Mouse (Mus musculus) embryonic stem cell, embryonic (primary cell): ENCODE data around the gene C2cd5.

Experiments used
- CTCF ChIA-PET, 4 experiments: fragments of 300-600 bp in 2 of 4; fragments of 350-600 bp in 2 of 4; sonication (Branson Sonifier 250); formaldehyde crosslinking; loops; one replicate each; lab custom pipeline; 2022; ENCODE audit warnings: inconsistent platforms in 2 of 4; lab: Charles Lee
- POLR2A ChIA-PET, 4 experiments: fragments of 300-600 bp in 2 of 4; fragments of 350-600 bp in 2 of 4; sonication (Branson Sonifier 250); formaldehyde crosslinking; loops; one replicate each; lab custom pipeline; 2022; ENCODE audit warnings: antibody characterized with exemption in 4 of 4, inconsistent platforms in 1 of 4; lab: Charles Lee

The C2cd5 gene

GRCm38 (mm10) chr6:143131895-143132652, 32.1 kb upstream of the C2cd5 start:
- POLR2A ChIA-PET: interaction anchor here in 1 of 4 experiments (0.7 to 7.9 kb wide), 7 partner anchors 8 to 41 kb away, joined by 3 to 56 read pairs (median 32); no protein-coding TSS in a partner anchor
- CTCF ChIA-PET: interaction anchor here in 1 of 4 experiments (1.2 kb wide), 2 partner anchors 8 to 17 kb away, joined by 3 to 4 read pairs; no protein-coding TSS in a partner anchor

DNA sequence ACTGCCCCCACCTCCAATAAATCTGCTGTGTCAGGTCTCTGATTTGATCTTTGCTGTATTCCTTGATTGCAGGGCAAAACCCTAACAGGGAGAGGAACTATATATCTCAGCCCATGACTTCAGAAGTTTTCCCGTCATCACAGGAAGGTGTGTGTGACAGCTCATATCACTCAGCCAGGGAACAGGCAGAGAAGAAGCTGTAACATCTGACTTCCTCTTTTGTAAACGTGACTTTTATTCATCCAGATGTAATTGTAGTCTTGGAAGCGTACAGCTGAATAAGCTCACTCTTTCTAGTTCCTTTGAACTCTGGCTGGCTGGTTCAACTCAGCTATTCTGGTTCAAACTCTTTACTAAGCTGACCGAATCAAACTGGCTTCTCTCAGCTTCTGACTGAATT, 30.5 kb upstream of the C2cd5 start:
- POLR2A ChIA-PET: interaction anchor here (0.7 to 7.9 kb wide), 24 partner anchors 7 to 50 kb away, joined by 3 to 56 read pairs (median 7); partner anchors contain the start of gene Etnk1 (in 2 of the 4)
- CTCF ChIA-PET: interaction anchor here (0.8 to 2.2 kb wide), 4 partner anchors 14 to 45 kb away, joined by 3 to 8 read pairs (median 6); no protein-coding TSS in a partner anchor

- POLR2A ChIA-PET: interaction anchor here (0.8 to 7.9 kb wide), 41 partner anchors 8 to 78 kb away, joined by 3 to 56 read pairs (median 4); partner anchors contain the start of genes Etnk1 (in 2 of the 4) and C2cd5 (in 1 of the 4)
Measured at GRCm38 (mm10) chr6:143129952-143130351, 30.0 kb upstream of the C2cd5 start.

GRCm38 (mm10) chr6:143129466-143129865, 29.5 kb upstream of the C2cd5 start:
- POLR2A ChIA-PET: interaction anchor here (0.8 to 7.9 kb wide), 44 partner anchors 8 to 78 kb away, joined by 3 to 56 read pairs (median 4); partner anchors contain the start of genes Etnk1 (in 2 of the 4) and C2cd5 (in 1 of the 4)
- CTCF ChIA-PET: interaction anchor here (0.5 to 2.2 kb wide), 6 partner anchors 13 to 46 kb away, joined by 3 to 8 read pairs (median 6); no protein-coding TSS in a partner anchor

More at GRCm38 (mm10) chr6:143129952-143130351, 30.0 kb upstream of the C2cd5 start:
- CTCF ChIA-PET: interaction anchor here (0.5 to 2.2 kb wide), 6 partner anchors 13 to 45 kb away, joined by 3 to 8 read pairs (median 6); no protein-coding TSS in a partner anchor

GRCm38 (mm10) chr6:143125721-143126120, 25.8 kb upstream of the C2cd5 start:
- CTCF ChIA-PET: no interaction called here
- POLR2A ChIA-PET: interaction anchor here in 1 of 4 experiments (1.4 to 7.9 kb wide), 3 partner anchors 9 to 10 kb away, joined by 3 to 56 read pairs (median 6); no protein-coding TSS in a partner anchor

DNA sequence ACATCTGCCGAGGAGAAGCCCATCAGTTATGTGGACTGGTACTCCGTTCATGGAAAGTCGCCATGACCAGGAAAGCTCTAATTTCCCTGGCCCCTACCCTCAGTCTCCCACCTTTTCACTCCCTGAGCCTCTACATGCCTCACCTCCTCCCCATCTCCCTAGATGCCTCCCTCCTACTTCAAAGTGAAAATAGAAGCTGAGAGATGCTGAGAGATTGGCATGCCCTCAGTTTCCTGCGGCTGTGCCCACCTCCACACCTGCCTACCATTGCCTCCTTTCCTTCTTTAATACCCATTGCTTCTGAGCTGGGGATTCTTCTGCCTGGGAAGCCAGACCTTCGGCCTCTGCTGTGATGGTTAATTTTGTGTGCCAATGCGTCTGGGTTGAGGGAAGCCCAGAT, 19.4 kb upstream of the C2cd5 start:
- POLR2A ChIA-PET: interaction anchor here in 3 of 4 experiments (0.7 to 9.9 kb wide), 16 partner anchors 9 to 87 kb away, joined by 3 to 123 read pairs (median 5); partner anchors contain the start of gene Etnk1 (in 1 of the 3)

GRCm38 (mm10) chr6:143116779-143117178, 16.8 kb upstream of the C2cd5 start:
- POLR2A ChIA-PET: interaction anchor here (0.6 to 9.9 kb wide), 29 partner anchors 9 to 261 kb away, joined by 3 to 123 read pairs (median 4); partner anchors contain the start of gene Etnk1 (in 2 of the 4)
- CTCF ChIA-PET: interaction anchor here (0.9 to 1.7 kb wide), 5 partner anchors 13 to 97 kb away, joined by 3 to 11 read pairs (median 6); no protein-coding TSS in a partner anchor

More for the DNA sequence above, 19.4 kb upstream of the C2cd5 start:
- CTCF ChIA-PET: interaction anchor here in 1 of 4 experiments (1.7 kb wide), 1 partner anchor 56 kb away, joined by 4 read pairs; no protein-coding TSS in a partner anchor

- CTCF ChIA-PET: interaction anchor here in 3 of 4 experiments (0.5 to 1.8 kb wide), 7 partner anchors 9 to 60 kb away, joined by 3 to 13 read pairs (median 4); no protein-coding TSS in a partner anchor
- POLR2A ChIA-PET: interaction anchor here (0.6 to 9.9 kb wide), 25 partner anchors 9 to 569 kb away, joined by 3 to 123 read pairs (median 4); partner anchors contain the start of genes C2cd5 (in 1 of the 4) and Etnk1 (in 1 of the 4)
Measured at GRCm38 (mm10) chr6:143115505-143115904, 15.6 kb upstream of the C2cd5 start.

DNA sequence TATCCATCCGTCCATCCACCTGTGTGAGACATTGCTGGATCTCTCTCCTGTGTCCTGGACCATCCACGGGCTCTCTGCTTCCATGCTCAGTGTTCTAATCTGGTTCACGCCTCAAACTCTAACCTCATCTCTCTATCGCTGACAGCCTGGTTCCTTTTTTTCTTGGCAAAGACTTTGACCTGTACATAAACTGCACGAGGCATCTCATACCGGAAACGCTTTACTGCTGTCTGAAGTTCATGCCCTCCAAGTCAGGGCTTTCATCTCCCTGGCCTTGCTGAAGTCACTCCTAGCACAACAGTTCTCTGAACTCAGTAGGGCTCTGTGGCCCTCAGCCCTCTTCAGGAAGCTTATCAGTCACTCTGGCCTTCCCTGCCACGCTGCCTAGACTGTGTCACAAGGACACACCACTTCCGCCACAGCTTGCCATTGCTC, 15.1 kb upstream of the C2cd5 start:
- CTCF ChIA-PET: interaction anchor here (0.5 to 1.8 kb wide), 6 partner anchors 17 to 405 kb away, joined by 3 to 13 read pairs (median 4); no protein-coding TSS in a partner anchor
- POLR2A ChIA-PET: interaction anchor here (0.6 to 9.9 kb wide), 31 partner anchors 10 to 569 kb away, joined by 3 to 123 read pairs (median 4); partner anchors contain the start of genes C2cd5 (in 1 of the 4) and Etnk1 (in 1 of the 4)

DNA sequence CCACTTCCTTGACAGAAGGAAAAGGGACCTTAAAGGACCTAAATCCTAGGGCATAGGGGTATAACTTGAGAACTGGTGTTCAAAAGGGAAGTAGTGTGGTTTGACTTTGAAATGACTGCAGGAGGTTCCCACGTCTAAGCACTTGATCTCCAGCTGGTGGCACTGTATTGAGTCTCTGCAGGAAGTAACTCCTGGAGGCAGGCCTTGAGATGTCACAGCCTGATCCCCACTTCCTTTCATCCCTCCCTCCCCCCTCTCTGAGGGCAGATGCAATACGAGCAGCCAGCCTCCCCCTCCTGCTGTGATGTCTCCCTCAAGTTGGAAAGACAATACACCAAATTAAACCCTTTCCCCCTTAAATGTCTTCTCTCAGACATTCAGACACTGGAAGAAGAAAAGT, 14.6 kb upstream of the C2cd5 start:
- CTCF ChIA-PET: interaction anchor here (0.5 to 1.8 kb wide), 9 partner anchors 15 to 404 kb away, joined by 3 to 13 read pairs (median 4); no protein-coding TSS in a partner anchor
- POLR2A ChIA-PET: interaction anchor here (0.6 to 9.9 kb wide), 30 partner anchors 10 to 568 kb away, joined by 3 to 123 read pairs (median 4); partner anchors contain the start of gene Etnk1 (in 1 of the 4)

- ChIA-PET CTCF (interaction anchor here in 3 of 4 experiments (0.5 to 1.5 kb wide), 10 partner anchors 11 to 1955 kb away, joined by 3 to 23 read pairs (median 4); no protein-coding TSS in a partner anchor), POLR2A (interaction anchor here (0.5 to 3.8 kb wide), 27 partner anchors 8 to 597 kb away, joined by 3 to 28 read pairs (median 4); partner anchors contain the start of genes C2cd5 (in 1 of the 4) and Etnk1 (in 1 of the 4))
Measured at GRCm38 (mm10) chr6:143110371-143110770, 10.4 kb upstream of the C2cd5 start.

- CTCF ChIA-PET: interaction anchor here in 3 of 4 experiments (0.5 to 1.5 kb wide), 10 partner anchors 11 to 1955 kb away, joined by 3 to 23 read pairs (median 4); no protein-coding TSS in a partner anchor
- POLR2A ChIA-PET: interaction anchor here (0.5 to 3.8 kb wide), 43 partner anchors 8 to 597 kb away, joined by 3 to 31 read pairs (median 4); partner anchors contain the start of genes C2cd5 (in 2 of the 4) and Etnk1 (in 1 of the 4)
Measured at GRCm38 (mm10) chr6:143109622-143110218, 9.8 kb upstream of the C2cd5 start.

DNA sequence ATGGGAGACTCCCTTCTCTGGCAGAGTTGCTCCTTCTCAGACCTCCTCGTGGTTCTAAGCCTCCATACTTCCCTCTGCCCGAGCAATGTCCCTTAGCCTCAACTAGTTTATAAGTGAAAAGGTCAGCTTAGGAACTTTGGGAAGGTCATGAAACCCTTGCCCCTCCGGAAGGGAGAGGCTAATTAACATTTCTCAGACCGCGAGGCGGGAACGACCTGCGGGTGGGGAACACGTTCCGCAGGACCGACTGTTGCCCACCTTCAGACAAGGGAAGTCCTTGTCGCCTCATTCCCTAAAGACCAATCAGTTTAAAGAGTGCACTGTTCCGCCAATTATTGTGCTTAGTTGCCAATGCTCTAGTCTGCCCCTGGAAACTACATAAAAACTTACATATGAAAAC, 8.1 kb upstream of the C2cd5 start:
- CTCF ChIA-PET: interaction anchor here in 3 of 4 experiments (1.0 to 1.3 kb wide), 3 partner anchors 67 to 68 kb away, joined by 3 to 4 read pairs (median 3); no protein-coding TSS in a partner anchor
- POLR2A ChIA-PET: interaction anchor here (0.6 to 3.8 kb wide), 39 partner anchors 9 to 120 kb away, joined by 3 to 31 read pairs (median 5); no protein-coding TSS in a partner anchor

DNA sequence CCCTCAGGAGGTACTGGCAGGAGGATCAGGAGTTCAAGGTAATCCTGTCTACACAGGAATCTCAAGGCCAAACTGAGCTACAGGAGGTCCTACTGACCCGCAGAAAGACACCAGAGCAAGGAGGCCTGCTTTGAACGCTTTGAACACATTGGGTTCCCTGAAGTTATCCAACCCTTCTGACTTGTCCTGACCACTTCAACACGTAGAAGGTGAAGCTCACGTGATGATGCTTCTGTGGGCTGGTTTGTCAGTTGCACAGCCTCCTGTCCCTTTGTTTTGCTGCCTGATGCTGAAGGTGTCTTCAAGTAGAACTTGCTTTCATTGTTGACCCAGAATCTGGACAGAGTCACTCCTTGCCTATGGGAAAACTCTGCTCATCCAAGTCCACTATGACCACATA, 7.7 kb upstream of the C2cd5 start:
- ChIA-PET CTCF (interaction anchor here in 3 of 4 experiments (0.8 to 1.3 kb wide), 4 partner anchors 67 to 112 kb away, joined by 3 to 4 read pairs (median 3); no protein-coding TSS in a partner anchor), POLR2A (interaction anchor here (0.9 to 3.8 kb wide), 37 partner anchors 8 to 120 kb away, joined by 3 to 31 read pairs (median 6); no protein-coding TSS in a partner anchor)

DNA sequence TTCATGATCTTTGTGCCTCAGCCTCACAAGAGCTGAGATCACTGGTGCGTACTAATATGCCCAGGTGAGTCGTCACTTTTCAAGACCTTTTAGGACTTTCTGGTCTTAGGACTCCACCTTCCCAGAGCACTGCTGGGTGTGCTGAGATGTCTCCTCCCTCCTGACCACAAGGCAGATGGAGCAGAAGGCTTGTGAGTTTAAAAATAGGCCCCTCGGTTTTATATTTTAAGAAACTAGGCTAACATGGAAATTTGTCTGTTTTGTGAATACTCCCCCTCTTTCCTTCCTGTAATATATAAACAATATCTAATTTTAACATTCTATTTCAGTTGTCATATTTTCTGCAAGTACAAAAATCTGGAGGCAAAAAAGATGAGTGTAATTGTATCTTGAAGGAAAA, 5.8 kb upstream of the C2cd5 start:
- CTCF ChIA-PET: no interaction called here
- POLR2A ChIA-PET: interaction anchor here in 3 of 4 experiments (1.8 to 3.5 kb wide), 5 partner anchors 8 to 70 kb away, joined by 6 to 26 read pairs (median 16); no protein-coding TSS in a partner anchor

GRCm38 (mm10) chr6:143103981-143104680, 4.2 kb upstream of the C2cd5 start:
- POLR2A ChIA-PET: interaction anchor here in 2 of 4 experiments (0.6 to 2.7 kb wide), 7 partner anchors 36 to 72 kb away, joined by 3 to 12 read pairs (median 4); partner anchors contain the start of gene Etnk1 (in 1 of the 2)
- CTCF ChIA-PET: no interaction called here
